Mouse (Mus musculus) stomach, adult 2 months (tissue): ENCODE data around the gene Arfgef2. TPM values are rescaled to one million over a fixed set of nuclear protein-coding genes. Genes with fewer than 3 reads are reported as not detected.

ENCODE experiments used
- polyA plus RNA-seq: library from polyadenylated mRNA; depleted of rRNA; stranded (reverse); fragments of >200 nt; gene quantifications from 2 replicates; pipeline ENCODE4 v1.2.3, GENCODE M21; 2012; rRNA removed

The Arfgef2 gene
- 6.0 and 6.3 TPM in 2 replicates for polyA plus RNA-seq

DNA sequence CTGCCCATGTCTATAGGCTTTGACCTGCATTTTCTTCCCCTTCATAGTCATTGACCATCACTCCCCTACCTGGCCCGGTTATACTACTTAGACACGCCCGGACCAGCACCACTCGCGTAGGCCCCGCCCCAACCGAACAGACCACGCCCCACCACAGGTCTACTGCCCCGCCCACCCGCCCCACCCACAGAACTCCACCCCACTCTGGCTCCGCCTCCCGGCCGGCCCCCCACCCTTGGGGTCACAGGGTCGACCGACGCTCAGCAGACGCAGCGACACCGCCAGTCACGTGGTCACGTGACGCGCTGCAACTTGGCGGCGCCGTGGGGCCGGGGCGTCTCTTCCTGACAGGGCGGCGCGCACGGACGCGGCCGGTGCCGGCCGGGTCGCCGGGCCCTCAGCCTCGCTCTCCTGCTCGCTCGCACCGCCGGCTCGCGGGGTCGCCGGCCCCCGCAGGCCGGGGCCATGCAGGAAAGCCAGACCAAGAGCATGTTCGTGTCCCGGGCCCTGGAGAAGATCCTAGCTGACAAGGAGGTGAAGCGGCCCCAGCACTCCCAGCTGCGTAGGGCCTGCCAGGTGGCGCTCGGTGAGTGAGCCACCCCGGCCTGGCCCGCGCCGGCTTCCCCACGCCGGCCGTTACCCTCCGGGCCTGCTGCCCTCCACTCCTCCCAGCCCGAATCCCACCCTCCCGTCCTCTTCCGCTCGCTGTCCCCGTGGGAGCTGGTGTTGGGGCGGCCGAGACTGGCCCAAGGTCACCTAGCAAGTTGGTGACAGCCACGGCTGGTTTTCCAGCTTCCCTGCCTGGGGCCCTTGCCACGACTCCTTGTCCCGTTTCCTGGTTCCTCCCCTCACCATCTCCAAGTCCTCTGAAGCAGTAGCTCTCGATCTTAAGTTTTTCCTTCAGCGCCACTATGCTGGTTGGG is at the start of gene Arfgef2:
Gene Arfgef2, plus strand, starts transcription at position 339 of the 923 bp plus-strand sequence.

GRCm38 (mm10) chr2:166792355-166792754 is 13.0 kb upstream of the Arfgef2 start, which contains the start of gene Trp53rkb:
Gene Trp53rkb, plus strand, starts transcription at chr2:166792531.

DNA sequence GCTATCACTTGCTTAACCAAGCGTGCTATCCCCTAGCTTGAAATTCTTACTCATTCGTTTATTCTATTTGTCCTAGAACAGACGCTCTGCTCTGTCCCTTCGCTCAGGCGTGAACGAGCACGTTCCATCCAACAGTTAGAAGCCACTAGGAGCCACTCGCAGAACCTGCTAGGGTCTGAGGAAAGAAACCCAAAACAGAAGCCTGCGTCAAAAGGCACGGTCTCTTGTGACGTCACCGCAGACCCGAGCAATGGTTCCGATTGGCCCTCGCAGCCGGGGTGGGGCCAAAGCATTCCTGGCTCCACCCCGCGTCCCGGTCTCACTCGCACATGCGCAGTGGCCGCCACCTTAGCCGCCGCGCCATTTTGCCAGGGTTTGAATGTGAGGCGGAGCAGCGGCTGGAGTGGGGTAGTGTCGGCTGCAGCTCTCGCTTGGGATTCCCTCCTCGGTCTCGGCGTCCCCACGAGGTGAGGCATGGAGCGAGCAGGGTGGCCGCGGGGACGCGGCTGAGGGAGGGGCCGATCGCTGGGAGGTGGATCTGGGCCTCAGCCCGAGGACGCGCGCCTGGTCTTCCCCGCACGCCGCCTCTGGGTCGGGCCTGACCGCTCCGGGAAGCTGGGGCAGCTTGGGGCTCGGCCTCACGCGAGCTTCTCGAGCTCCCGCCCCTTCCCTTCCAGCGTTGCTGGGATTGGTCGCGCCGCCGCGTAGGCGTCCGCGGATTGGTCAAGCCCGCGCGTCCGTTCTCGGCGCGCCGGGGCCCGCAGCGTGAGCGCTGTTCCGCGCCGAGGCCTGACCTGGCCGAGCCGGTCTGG is 100.5 kb downstream of the Arfgef2 start, which contains the start of gene Cse1l:
Gene Cse1l, plus strand, starts transcription at position 330 of the 812 bp plus-strand sequence.

Other genes starting within 250 kb of the Arfgef2 start
- 15.7 and 19.1 TPM in 2 replicates for gene Prex1, start 91.8 kb upstream of the Arfgef2 start, polyA plus RNA-seq
- gene Trp53rkb, start 13.1 kb upstream of the Arfgef2 start, polyA plus RNA-seq = 1.4 TPM in 2 replicates
- gene Cse1l, start 100.5 kb downstream of the Arfgef2 start, polyA plus RNA-seq = 2.3 and 3.6 TPM in 2 replicates
- gene Stau1, start 190.7 kb downstream of the Arfgef2 start, polyA plus RNA-seq = 8.2 and 11.0 TPM in 2 replicates
- gene Ddx27, start 209.6 kb downstream of the Arfgef2 start, polyA plus RNA-seq = 8.7 and 9.6 TPM in 2 replicates